Mouse (Mus musculus): ENCODE measurements around the gene Adra1b. TPM values are rescaled to one million over a fixed set of nuclear protein-coding genes. Genes with fewer than 3 reads are reported as not detected.

The Adra1b gene
- polyA plus RNA-seq, 1 experiment = 2.2 TPM

DNA sequence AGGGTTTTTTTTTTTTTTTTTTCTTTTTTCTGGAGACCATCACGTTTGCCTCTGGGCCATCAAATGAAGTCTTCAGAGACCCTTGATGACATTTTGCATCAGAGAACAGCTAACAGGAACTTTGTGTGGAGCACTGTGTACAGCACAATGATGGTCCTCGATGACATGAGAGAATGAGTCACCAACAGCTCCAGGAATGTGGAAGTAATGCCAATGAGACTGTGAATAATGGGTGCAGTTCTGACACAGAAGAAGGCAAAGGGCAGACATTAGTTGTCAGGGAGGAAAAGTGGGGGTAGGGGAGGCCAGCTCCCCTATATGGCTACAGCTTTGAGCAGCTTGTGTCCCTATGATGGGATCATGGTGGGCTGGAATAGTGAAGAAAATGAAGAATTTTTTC, 5.7 kb downstream of the Adra1b start:
- DNase-seq (ENCODE audit: low read depth) = no peak

DNA sequence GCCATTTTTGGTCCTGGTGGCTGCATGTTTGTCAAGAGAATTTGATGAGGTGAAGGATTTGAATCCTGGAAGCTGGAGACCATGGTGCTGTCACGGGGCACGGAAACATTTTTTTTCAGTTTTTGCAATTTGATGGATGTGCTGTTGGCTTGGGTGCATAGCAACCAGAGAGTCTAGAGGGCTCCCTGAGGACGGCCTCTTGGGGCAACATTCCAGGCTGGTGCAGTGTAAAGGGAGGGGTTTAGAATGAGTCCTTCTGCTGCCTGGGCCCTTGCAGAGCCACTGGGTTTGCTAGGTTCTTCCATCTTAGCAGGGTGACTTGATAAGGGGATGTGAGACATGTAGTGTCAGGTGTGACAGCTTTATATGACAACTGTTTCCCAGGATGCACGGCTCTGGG, 8.5 kb downstream of the Adra1b start:
- no peak for DNase-seq (ENCODE audit: low read depth)

DNA sequence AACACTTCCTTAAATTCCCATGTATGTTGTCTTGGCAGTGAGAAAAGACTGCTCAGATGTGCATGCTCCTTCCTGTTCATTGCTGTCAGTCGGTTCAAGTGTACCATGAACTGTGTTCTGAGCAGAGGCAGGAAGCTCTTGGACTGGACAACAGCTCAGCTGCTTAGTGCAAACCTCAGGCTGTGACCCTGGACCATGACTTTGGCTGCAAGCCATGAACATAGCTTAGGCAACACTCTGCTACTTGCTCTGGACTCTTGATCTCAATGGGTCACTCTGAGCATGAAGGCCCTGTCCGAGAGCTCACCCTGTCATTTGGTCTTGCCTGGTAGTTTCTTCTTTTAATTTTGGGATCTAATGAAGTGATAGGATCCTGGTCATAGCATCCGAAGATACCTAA, 9.6 kb downstream of the Adra1b start:
- no peak for DNase-seq (ENCODE audit: low read depth)

DNA sequence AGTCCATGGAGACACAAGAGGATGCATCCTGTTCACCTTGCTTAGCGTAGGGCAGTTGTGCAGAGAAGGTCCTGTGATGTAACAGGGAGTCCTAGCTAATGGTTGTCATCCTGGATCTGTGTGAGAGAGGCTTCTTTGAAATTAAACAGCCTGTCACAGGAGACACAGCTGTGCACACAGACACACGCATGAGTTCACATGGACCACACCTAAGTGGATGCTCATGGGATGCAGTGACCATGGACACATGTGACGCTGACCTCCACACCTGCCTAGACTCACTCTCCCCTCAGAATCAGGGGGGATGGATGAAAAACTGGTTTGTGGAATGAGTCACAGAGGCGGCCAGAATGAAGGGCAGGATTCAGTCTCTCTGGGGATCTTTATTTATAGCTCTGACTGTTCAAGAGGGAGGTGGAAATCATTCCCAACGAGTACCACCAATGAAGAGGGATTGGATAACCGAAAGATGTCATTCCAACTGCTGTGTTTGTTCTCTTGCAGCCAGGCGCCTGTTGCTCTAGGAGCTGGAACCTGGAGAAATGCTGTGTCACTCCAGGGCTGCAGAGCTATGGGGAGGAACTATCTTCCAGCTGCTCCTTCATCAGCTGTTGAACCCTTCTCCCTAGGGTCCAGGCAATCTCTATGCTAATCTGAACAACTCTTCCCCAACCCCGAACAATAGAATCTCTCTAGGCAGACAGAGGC, 11.6 kb downstream of the Adra1b start:
- no peak for DNase-seq (ENCODE audit: low read depth)

DNA sequence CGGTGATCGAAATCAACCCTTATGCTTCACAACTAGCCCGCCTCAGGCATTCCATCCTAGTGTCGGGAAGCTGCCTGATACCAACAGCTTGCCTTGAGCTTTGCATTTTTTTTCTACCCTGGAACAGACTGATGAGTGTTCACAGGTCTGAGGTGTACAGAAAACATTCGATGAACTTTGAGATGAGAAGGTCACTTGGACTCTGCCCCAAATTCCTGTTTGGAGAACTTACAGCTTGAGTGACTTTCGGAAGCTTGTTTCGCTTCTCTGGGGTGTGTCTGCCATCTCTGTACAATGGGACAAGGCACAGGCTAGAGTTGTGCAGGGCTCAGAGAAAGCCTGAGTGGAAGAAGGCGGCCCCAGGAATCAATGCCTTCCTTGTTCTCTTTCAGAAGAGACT, 12.3 kb downstream of the Adra1b start:
- DNase-seq (ENCODE audit: low read depth) = no peak

DNA sequence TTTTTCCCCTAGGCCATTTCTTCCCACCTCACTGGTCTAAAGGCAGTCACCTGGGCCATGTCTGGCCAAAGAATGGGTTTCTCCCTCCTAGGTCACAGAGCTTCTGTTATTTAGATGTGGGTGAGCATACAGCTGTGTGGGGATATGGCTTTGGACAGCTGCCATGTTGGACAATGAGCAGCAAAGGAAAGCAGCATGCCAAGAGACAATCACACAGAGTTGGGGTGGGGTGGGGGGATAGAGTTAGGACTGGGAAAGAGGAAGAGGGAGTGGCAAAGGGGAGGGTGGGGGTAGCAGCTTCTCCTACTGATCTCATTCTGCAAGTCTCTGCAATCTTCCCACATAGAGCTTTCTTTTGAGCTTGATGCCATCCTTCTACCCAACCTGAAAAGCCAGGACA, 13.4 kb downstream of the Adra1b start:
- DNase-seq (ENCODE audit: low read depth) = no peak

DNA sequence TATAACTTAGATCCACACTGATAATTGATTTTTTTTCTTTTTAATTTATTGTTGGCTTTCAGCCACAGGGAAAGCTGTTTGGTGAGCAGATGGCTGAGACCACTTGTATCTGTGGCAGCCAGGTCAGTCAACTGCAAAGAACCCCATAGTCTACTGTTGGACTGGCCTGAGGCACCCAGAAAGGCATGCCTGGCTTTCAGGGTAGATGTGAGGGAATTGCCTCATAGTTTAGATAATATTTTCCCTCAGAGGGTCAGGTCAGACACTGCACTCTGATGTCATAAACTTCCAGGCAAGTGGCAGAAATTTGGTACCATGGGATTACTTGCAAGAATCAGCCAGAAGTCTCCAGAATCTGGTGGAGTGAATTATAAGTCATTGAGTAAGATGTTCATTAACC, 16.5 kb downstream of the Adra1b start:
- no peak for DNase-seq (ENCODE audit: low read depth)

DNA sequence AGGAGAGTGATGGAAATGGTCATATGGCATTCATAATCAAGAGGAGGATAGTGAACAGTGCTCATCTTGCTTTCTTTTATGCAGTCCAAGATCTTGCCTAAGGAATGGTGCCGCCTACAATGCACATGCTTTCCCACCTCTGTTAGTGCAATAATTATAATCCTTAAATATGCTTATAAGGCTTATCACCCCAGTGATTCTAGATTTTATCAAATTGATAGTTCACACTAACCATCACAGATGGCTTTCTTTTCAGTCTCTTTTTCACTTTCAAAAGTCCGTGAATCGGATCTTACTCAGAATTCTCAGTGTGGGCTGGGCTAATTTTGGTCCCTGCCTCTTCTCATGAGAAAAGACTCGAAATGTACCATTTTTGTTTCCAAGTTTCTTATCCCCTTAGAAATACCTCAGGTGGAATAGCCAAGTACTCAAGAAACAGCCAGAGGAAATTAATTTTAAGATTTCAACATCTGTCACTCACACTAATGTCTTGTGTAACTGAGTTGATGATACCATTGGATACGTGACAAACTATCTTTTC, 17.3 kb downstream of the Adra1b start:
- no peak for DNase-seq (ENCODE audit: low read depth)

DNA sequence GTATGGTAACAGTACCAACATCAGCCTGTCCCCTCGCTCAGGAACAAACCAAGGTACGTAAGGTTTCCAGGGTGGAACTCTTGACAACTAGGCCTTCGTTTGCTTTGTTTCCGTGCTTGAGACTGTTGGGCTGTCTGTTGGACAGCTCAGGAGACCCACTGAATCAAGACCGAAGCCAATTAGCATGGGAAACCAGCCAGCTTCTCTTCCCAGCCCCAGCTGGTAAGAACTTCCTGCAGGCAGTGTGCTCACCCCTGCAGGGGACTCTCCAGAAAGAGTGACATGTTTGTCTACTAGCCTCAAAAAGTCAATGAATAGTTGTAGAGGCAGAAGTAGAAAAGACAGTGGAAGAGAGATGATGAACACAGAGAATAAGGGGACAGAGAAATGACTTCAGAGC, 23.8 kb downstream of the Adra1b start:
- no peak for DNase-seq (ENCODE audit: low read depth)

DNA sequence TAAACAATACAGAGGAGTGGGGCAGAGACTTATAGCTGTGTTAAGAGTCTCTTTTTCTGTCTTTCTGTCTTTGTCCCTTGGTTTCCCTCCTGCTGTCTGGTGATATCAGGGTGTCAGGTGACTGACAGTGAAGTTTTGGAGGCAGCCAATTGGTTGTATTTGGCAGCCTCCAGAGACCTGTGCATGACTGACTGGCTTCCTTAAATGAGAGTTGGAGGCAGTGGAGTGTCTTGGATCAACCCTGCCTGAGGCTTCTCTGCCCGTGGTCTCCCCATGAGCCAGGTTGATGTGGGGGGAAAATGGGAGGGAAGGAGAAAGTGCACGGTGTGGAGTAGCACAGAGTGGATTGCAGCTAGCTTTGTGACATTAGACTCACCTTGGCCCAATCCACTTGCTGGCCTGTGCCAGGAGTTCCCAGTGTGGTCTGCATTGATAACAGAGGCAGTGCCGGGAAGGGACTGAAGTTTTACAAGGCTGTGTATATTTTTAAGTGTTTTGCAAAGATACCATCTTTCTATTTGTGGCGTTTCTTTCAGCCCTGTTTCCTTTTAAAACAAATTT, 33.2 kb downstream of the Adra1b start:
- no peak for DNase-seq (ENCODE audit: low read depth)

DNA sequence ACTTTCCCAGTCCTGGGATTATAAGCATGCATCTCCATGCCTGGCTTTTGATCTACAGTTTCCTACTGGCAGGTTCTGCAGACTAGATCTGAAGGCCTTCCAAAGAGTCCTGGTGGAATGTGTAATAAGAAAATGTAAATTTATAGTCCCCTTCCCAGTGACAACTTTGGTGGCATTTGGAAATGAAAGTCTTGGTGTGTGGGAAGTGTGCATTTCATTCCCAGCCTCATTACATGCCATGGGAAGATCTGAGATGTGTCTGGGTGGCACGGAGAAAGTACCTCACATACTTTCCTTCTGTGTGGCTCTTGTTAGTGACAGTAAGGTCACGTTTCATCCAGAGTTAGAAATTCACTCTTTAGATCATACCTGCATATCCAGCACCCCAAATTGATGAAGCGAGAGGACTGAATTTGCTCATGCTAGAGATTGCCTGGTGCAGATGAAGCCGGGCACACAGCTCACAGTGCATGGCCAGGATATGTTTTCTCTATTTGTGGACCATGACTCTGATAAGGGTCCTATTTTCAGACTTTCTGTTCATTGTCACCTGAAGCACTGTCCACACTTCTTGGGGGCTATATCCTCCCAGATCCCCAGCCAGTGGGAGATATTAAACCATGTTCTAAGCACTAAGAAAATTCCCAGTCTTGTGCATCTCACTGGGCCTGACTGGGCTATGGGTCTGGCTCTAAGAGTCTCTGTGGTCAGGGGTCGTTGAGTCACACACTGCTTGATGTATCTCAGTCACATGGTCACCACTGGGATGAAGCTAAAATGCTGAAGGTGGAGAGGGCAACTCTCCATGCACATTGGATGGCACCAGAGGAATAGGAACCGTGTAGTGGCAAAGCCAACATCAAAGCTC, 35.5 kb downstream of the Adra1b start:
- DNase-seq (ENCODE audit: low read depth) = no peak

DNA sequence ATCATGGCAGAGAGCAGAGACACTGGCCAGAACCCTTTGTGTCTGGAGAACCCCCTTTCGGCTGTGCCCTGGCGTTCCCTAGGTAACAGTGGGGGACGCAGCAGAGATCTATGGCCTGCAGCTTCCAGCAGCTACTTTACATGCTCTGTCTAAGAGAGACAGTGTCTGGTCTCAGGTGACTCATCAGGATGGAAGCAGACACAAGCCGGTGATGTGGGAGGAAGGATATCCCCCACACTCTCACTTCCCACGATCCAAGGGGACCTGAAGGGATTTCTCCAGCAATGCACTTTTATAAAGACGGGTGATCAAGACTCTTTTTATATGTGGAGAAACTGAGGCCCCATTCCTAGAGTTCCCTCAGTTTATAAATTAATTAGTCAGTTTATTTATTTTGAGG, 48.0 kb downstream of the Adra1b start:
- DNase-seq (ENCODE audit: low read depth) = no peak

DNA sequence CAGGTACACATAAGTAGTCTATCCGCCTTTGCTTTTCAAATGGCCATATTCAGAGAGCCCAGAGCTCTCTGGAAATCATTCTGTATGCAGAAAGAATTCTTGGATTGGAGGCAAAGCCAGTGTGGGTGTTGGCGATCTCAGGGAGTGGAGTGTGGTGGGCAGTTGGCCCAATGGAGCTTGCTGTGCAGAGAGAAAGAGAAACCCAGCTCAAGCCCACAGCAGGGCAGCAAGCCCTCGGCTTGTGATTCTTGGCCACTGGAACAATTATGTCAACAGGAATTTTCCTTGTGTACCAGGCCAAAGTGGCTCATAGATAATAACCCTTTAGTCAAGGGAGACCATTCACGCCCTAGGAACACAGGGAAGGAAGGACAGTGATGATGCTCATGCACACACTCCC, 53.0 kb downstream of the Adra1b start:
- DNase-seq (ENCODE audit: low read depth) = no peak

DNA sequence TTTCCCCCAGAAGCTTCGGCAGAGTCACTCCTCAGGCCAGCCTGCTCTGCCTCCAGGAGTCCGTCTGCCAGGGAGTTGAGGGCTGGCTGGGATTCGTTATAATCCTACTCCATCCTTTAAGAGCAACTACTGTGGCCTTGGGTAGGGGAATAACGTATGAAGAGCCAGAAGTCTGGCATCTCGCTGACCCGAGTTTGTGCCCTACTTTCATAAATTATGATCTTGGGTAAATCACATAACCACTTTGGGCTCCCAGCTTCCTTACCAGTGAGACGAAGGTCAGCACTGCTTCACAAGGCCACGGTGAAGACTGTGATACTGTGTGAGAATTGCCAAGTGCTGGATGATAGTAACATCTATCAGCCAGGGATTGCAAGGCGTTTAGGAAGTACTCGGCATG, 59.4 kb downstream of the Adra1b start:
- DNase-seq (ENCODE audit: low read depth) = no peak

DNA sequence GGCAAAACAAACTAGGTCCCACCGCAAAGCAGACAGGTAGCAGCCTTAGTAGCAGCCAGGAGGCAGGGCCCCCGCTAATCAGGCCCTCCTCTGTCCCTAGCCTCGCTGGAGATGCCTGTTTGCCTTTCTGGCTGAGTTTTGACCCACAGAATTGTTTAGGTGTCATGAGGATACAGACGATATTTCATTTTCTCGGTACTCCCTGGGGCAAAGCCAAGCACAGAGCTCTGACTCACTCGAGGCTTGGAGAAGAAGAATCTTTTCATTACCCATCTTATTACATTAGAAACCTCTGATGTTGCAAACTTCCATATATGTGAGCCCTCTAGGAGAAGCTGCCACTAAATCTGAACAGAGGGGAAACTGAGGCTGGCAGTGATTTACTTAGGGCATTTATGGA, 60.5 kb downstream of the Adra1b start:
- no peak for DNase-seq (ENCODE audit: low read depth)

DNA sequence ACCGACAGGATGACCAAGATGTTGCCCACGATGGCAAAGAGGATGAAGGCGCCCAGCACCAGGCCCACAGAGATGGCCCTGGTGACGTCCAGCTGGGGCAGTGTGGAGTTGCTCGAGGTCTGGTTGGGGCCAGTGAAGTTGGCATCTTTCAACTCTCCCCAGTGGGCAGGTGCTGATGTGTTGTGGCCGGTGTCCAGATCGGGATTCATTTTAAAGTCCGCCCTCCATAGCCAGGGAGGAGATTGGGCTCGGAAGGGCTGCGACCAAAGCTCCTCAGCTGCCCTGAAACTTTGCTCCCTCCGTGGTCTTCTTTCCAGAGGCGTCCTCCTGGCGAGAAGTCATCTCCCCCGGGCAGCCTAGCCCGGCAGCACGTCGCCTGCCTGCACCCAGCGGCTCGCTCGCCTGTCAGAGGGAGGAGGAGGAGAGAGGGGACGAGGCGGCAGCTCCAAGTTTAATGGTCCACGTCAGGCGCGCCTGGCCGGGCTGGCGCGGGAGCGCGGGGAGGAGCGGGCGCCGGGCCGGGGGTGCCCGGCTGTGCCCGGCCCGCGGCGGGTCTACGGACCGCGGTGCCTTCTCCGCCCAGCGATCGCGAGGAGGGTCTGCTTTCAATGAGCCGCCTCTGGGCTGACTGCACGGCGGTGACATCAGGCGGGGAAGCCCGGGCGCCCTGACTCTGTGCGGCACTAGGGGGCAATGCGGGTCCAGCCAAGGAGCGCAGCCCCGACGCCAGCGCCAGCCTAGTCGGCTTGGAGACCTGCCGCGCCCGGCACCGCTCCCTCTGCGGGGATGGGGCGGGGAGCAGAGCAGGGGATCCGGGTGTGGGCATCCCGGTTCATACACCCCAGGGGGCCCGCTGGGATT, 64.9 kb downstream of the Adra1b start:
- no peak for DNase-seq (ENCODE audit: low read depth)

DNA sequence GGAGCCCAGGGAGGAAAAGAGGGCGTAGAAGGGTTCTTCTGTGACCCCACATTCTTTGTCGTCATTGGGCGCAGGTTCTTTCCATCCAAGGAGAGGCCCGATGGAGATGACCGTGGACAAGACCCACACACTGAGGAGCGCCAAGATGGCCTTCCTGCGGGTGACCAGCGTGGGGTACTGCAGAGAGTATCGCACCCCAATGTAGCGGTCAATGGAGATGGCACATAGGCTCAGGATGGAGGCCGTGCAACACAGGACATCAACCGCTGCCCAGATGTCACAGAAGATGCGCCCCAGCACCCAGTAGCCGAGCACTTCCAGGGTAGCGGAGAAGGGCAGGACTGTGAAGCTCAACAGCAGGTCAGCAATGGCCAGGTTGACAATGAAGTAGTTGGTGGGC, 65.6 kb downstream of the Adra1b start:
- DNase-seq (ENCODE audit: low read depth) = no peak

DNA sequence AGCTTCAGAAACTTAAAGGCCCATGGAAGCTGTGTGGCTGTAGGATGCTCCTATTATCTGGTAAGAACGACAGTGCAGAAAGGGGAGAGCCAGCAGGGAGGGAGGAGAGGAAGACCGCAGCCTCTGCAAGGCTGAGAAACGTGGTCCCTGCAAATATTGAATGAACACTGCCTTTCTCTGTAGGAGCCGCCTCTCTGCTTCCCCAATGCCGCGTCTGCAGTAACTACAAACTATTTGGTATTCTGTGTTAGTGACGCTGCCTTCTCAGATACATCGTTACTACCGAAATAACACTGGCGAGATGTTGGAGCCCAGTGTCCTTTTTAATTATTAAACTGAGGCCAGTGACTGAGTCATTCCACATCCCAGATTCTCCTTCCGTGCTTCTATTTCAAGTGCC, 66.5 kb downstream of the Adra1b start:
- no peak for DNase-seq (ENCODE audit: low read depth)

DNA sequence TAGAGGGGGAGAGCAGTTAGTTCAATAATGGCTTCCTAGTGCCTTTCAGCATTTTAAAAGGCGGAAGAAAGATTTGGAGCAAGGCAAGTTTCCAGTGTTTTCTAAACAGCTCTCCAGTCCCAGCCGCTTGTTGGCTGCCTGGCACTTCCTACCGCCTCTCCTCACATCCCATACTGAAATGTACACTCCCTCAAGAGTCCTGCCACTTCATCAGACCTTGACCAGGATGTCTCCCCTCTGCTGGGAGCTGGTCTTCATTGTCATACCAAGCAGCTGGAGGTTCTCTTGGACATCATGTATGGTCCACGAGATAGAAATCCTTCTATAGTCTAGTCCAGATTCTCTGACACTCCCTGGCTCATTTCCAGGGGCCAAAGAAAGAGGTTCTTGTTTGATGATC, 69.5 kb downstream of the Adra1b start:
- no peak for DNase-seq (ENCODE audit: low read depth)

DNA sequence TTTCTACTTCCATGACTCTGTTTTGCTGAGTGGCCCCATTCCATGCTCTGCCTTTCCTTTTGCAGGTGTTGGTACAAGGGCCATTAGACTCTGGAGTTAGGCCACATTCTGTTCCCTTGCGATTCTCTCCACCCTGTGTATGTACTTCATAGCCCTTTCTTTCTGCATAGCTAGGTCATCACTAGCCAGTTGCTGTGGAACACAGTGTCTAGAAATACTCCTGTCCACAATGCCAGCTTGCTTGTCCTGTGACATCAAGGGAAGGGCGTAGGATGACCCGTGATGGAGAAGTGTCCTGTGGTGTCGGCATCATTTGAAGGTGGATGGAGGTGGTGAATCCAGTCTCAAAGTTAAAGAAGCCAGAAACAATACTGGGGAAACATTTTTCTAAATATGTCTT, 74.2 kb downstream of the Adra1b start:
- DNase-seq (ENCODE audit: low read depth) = no peak

DNA sequence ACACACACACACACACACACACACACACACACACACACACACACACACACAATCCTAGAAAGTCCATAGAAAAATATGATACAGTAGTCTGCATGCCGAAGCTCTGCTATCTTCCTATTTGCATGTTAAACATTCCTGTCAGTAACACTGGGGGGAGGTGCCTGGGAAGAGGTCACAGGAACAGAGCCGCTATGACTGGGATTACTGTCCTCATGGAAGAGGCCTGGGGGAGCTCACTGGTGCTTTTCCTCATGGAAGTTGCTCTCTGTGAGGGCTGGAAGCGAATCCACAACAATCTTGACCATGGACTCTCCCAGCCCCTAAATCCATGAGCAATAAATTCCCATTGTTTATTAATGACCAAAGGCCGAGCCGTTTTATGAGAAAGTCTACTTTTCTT, 77.7 kb downstream of the Adra1b start:
- DNase-seq (ENCODE audit: low read depth) = no peak
